Mouse (Mus musculus) NIH3T3 (cell line): Measurements from ENCODE around the gene Il23a.
"Not testable (repeated sequence)": the region's sequence is repeated elsewhere in the genome, so short reads cannot be mapped to it uniquely, and the experiment has no call there.

Experiments used
- DNase-seq: peaks from one replicate; pipeline ENCODE4 v3.0.0-alpha.2; 2012; ENCODE audit warnings: low read depth

Gene Il23a

GRCm38 (mm10) chr10:128263393-128264310 lies 34.9 kb downstream of the Il23a start:
- DNase-seq: no peak

DNA sequence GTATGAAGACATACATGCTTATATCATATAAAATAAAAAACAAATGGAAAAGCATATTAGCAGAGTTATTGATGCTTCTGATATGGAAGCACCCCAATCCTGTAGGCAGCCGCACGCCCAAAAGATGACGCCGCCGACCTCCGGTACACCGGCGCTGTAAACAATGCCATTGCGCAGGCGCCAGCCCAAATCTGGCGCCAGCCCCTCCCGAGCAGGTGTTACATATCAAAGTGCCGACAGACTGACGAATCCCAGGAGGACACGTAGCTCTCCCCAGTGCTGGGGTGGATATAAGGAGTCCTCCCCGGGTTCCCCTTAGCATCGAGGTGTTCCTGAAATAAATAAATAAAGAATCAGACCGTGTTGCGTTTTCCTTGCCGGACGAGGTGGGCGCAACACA lies 36.3 kb downstream of the Il23a start:
- no peak for DNase-seq

DNA sequence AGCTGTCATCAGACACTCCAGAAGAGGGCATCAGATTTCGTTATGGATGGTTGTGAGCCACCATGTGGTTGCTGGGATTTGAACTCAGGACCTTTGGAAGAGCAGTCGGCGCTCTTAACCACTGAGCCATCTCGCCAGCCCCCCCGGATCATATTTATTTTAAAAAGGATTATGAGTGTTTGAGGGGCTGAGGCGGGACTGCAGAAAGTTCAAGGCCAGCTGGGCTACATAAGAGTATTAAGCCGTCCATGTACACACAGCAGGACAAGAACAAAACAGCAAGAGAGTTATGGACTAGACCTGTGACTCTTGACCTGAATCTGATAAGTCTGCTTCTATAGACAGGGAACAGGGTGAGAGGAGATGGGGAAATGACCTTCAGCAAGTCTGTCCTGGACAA lies 38.2 kb downstream of the Il23a start:
- DNase-seq: not testable (repeated sequence)

DNA sequence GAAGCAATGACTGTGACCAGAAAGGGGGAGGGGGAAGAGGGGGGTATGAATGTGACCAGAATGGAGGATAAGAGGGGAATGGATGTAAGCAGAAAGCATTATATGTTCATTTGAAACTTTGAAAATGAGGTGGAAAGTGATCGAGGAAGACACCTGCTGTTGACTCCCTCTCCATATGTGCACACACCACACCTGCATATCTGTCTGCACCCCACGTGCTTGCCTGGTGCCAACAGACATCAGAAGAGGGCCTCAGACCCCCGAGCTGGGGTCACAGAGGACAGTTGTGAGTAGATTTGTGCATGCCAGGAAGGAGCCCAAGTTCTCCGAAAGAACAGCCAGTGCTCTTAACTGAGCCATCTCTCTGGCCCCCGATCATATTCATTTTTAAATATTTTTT lies 38.6 kb downstream of the Il23a start:
- DNase-seq: no peak

- DNase-seq: peak; percentile 37
Observed at GRCm38 (mm10) chr10:128258953-128259352, 39.6 kb downstream of the Il23a start.

DNA sequence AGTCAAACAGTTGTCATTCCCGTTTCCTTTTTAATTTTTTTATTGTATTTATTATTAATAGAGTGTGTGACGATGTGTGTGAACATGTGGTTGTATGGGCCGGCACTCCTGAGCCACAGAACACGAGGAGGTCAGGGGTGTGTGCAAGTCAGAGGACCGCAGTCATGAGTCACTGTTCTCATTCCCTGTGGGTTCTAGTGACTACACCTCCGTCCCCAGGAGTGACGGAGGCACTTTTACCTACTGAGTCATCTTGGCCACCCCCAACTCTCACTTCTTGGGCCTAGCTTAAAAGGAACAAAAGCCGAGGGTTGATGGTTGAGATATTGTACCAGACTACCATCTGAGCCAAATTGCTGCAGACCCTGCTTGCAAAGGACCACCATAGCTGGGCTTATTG lies 42.2 kb downstream of the Il23a start:
- peak; percentile 63 for DNase-seq

DNA sequence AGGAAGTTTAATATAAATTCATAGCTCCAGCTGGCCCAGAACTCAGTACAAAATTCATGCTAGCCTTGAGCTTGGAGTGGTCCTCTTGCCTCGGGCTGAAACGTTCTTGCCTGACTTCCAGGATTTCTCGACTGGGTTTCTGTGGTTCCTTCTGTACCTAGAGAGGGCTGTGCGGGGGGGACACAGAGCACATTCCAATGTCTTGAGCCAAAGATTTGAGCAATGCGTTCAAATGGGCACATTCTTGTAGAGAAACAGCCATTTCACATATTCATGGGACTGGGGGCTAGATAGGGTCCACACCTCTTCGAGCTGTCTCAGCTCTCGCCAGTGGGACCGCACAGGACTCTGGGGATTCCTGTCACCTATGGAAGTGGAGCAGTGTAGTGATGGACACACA lies 42.6 kb downstream of the Il23a start:
- DNase-seq: peak; percentile 52

DNA sequence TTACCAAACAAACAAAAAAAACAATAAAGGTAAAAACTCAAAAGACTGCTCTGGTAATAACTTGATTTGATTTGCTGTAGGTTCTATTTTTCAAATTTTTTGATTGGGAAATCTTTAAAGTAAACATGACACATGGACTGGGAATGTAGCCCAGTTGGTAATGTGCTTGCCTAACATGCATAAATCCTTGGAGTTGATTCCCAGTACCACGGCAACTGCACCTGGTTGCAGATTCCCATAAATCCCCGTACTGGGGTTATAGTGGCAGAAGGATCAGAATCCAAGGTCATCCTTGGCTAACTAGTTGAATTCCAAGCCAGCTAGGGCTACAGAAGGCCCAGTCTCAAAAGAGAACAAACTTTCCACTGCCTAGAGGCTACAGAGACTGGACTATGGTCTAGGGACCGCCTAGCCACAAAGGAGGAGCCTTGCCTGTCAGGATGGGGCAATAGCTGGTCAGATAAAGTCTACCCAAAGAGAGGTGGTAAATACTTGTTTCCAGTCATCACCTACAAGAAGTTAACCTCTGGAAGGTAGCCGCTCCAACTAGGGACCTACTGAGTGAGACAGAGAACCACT lies 44.8 kb downstream of the Il23a start, which contains the start of gene Apon:
Gene Apon, plus strand, starts transcription at position 420 of the 579 bp plus-strand sequence.
- DNase-seq: peak; percentile 95

GRCm38 (mm10) chr10:128250565-128250964 lies 48.0 kb downstream of the Il23a start:
- no peak for DNase-seq

GRCm38 (mm10) chr10:128247020-128247732 lies 51.4 kb downstream of the Il23a start:
- DNase-seq: no peak
